Mouse (Mus musculus): Measurements from ENCODE around the gene Cdh23.

DNA sequence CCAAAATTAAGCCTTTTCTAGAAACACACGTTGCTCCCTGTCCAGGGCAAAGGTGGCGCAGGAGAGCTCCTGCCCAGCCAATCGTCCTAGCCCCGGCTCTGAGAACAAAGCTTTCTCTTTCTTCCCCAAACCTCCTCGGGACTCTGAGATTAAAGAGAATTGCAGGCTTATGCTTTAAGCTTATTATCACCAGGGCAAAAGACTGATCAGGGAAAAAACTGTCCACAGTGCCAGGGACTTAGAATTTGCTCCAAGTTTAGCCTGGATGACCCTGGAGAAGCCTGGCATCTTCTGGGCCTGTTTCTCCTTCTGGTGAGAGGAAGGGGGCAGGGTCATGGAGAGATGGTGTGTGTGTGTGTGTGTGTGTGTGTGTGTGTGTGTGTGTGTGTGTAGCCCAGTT is 434.8 kb downstream of the Cdh23 start:
- TF ChIP-seq GATA1 (IDR thresholded peaks at IDR 0.05; ENCODE audit: borderline replicate concordance, low read length) = no peak
- no peak for TF ChIP-seq FLI1 (IDR thresholded peaks at IDR 0.05; ENCODE audit: low read length)
